Mouse (Mus musculus) liver, postnatal 0 days (tissue): ENCODE data around the gene Gse1. TPM values are rescaled to one million over a fixed set of nuclear protein-coding genes. Genes with fewer than 3 reads are reported as not detected.
A peak's percentile ranks its signal among the peaks of the same experiment; 100 is the strongest.

Experiments used
- ATAC-seq: fragments of 200-750 bp; cut with Nextera tagmentation; 2 replicates; pipeline ENCODE4 v1.8.0; 2017; ENCODE audit warnings: mild to moderate bottlenecking, moderate library complexity
- DNase-seq: peaks from one replicate; pipeline ENCODE4 v3.0.0-alpha.2; 2016
- H3K27ac ChIP-seq: fragments of 300-500 bp; sonication (generic); 2 replicates; pipeline ENCODE4 v1.5.1; 2014; ENCODE audit warnings: antibody characterized with exemption, moderate library complexity, mild to moderate bottlenecking, low read depth
- H3K27me3 ChIP-seq: fragments of 300-500 bp; sonication (generic); 2 replicates; pipeline ENCODE4 v1.6.1; 2014; ENCODE audit warnings: low read length, control low read depth, mixed read lengths; ENCODE audit not compliant: insufficient read depth
- H3K36me3 ChIP-seq: fragments of 300-500 bp; sonication (generic); replicated peaks from 2 replicates; pipeline ENCODE4 v1.6.1; 2014; ENCODE audit warnings: mild to moderate bottlenecking, control low read depth, low read length, moderate library complexity, mixed read lengths; ENCODE audit not compliant: insufficient read depth
- H3K4me1 ChIP-seq: fragments of 300-500 bp; sonication (generic); 2 replicates; pipeline ENCODE4 v1.6.1; 2014; ENCODE audit warnings: antibody characterized with exemption, mild to moderate bottlenecking, control low read depth; ENCODE audit not compliant: insufficient read depth
- H3K4me2 ChIP-seq: fragments of 300-500 bp; sonication (generic); 2 replicates; pipeline ENCODE4 v1.6.1; 2014; ENCODE audit warnings: low read depth, mild to moderate bottlenecking, low read length, moderate library complexity, mixed read lengths
- H3K4me3 ChIP-seq: fragments of 300-500 bp; sonication (generic); 2 replicates; pipeline ENCODE4 v1.5.1; 2014; ENCODE audit warnings: low read depth, low read length
- H3K9ac ChIP-seq: fragments of 300-500 bp; sonication (generic); replicated peaks from 2 replicates; pipeline ENCODE4 v1.6.1; 2014; ENCODE audit warnings: mild to moderate bottlenecking, moderate library complexity
- H3K9me3 ChIP-seq: fragments of 300-500 bp; sonication (generic); 2 replicates; pipeline ENCODE4 v1.6.1; 2016; ENCODE audit warnings: mild to moderate bottlenecking, control low read depth, low read length, mixed read lengths
- CTCF ChIP-seq: sonication (generic); IDR thresholded peaks from 2 replicates; pipeline ENCODE4 v1.5.1; 2016; ENCODE audit warnings: antibody characterized with exemption, low read depth
- EP300 ChIP-seq: IDR thresholded peaks from 2 replicates; pipeline ENCODE4 v1.6.1; 2016; ENCODE audit warnings: antibody characterized with exemption, low read depth, mild to moderate bottlenecking
- WGBS: fragments of 180-500 bp; shearing (Covaris S2); extraction: QIAGEN DNeasy Blood & Tissue Kit; methylation state at CpG from one replicate; pipeline ENCODE4 v1.1.7; 2014; ENCODE audit not compliant: insufficient replicate concordance; 5-methylcytosine and 5-hydroxymethylcytosine counted together
- polyA plus RNA-seq: library from polyadenylated mRNA; unstranded; fragments of >200 nt; fragmentation: Nextera tagmentation; extraction: Ambion mirVana; gene quantifications from 2 replicates; pipeline ENCODE4 v1.2.1, GENCODE M21; 2015

Gse1 gene
- polyA plus RNA-seq, 1 experiment from 2014 or later, result 7.7 TPM

- no peaks in the 10 kb centered on the region for H3K9me3 ChIP-seq
- no peak for TF ChIP-seq EP300
- TF ChIP-seq CTCF, result no peak
- H3K4me3 ChIP-seq, result no peak overlapping the region
- WGBS, result 85% methylated on average over 7 of the region's 7 CpGs
- no peak overlapping the region for H3K9ac ChIP-seq
- no peak overlapping the region for H3K4me2 ChIP-seq
- H3K4me1 ChIP-seq, result peaks cover 13% of the 10 kb centered on the region
- DNase-seq, result no peak
- no peak for ATAC-seq
- no peak overlapping the region for H3K27ac ChIP-seq
- H3K36me3 ChIP-seq, result no peaks in the 10 kb centered on the region
- no peaks in the 10 kb centered on the region for H3K27me3 ChIP-seq
Measured at GRCm38 (mm10) chr8:120521591-120521965, 293.3 kb downstream of the Gse1 start.

DNA sequence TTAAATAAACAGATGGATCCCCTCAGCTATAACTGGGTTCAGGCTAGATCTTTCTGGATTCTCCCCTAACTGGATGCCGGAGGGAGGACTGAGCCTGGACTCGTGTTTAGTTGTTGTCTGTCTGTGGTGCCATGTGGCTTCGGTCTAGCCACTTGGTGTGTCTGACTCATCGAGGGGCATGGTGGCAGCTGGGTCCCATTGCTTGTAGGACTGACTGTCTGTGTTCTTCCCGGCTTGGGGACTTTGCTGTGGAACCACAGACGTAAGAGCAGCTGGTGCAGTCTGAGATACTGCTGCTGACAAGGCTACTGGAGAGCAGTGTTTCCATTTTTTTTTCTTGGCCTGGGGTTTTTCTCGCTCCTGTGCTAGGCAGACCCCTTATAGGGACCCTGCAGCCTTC lies 295.4 kb downstream of the Gse1 start:
- ATAC-seq (no peak), DNase-seq (no peak)
- Histone ChIP-seq H3K27ac (no peak overlapping the region), H3K9me3 (no peaks in the 10 kb centered on the region), H3K4me1 (peaks cover 22% of the 10 kb centered on the region), H3K36me3 (no peaks in the 10 kb centered on the region), H3K27me3 (no peaks in the 10 kb centered on the region), H3K4me3 (no peak overlapping the region), H3K4me2 (no peak overlapping the region), H3K9ac (no peak overlapping the region)
- TF ChIP-seq EP300, result no peak
- TF ChIP-seq CTCF, result no peak
- WGBS, result 75% methylated on average over 7 of the region's 7 CpGs

DNA sequence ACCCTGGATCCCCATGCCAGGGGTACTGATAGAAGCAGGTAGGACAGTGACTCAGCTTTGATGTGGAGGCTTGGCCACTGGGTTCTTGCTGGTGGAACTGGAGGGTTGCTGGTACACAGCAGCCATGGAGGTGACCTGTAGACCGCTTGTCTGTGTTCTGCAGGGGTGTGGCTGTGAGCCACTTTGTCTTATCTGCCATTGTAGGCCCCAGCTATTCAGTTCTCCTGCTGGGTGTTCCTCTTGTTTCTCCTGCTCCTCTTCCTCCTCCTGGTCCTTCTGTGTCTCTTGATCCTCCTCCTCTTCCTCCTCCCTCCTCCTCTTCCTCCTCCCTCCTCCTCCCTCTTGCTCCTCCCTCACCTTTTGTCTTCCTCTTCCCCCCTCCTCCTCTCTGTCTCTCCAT lies 296.9 kb downstream of the Gse1 start:
- H3K27me3 ChIP-seq, result no peaks in the 10 kb centered on the region
- H3K36me3 ChIP-seq, result no peaks in the 10 kb centered on the region
- H3K27ac ChIP-seq, result no peak overlapping the region
- H3K4me2 ChIP-seq, result no peak overlapping the region
- no peak for ATAC-seq
- H3K9me3 ChIP-seq, result no peaks in the 10 kb centered on the region
- no peak overlapping the region for H3K9ac ChIP-seq
- H3K4me1 ChIP-seq, result peaks cover 29% of the 10 kb centered on the region
- 36% methylated on average over 1 of the region's 1 CpGs for WGBS
- DNase-seq, result no peak
- H3K4me3 ChIP-seq, result no peak overlapping the region
- TF ChIP-seq EP300, result no peak
- no peak for TF ChIP-seq CTCF

- DNase-seq (no peak), ATAC-seq (peak; percentile 20; the same call in 1 of the 2 replicates)
- 63% methylated on average over 6 of the region's 6 CpGs for WGBS
- no peak overlapping the region for H3K4me2 ChIP-seq
- H3K9ac ChIP-seq, result no peak overlapping the region
- TF ChIP-seq CTCF, result no peak
- no peak for TF ChIP-seq EP300
- no peak overlapping the region for H3K4me3 ChIP-seq
- no peaks in the 10 kb centered on the region for H3K9me3 ChIP-seq
- H3K4me1 ChIP-seq, result peaks cover 29% of the 10 kb centered on the region
- H3K27me3 ChIP-seq, result no peaks in the 10 kb centered on the region
- no peak overlapping the region for H3K27ac ChIP-seq
- H3K36me3 ChIP-seq, result no peaks in the 10 kb centered on the region
Measured at GRCm38 (mm10) chr8:120525832-120526231, 297.6 kb downstream of the Gse1 start.

DNA sequence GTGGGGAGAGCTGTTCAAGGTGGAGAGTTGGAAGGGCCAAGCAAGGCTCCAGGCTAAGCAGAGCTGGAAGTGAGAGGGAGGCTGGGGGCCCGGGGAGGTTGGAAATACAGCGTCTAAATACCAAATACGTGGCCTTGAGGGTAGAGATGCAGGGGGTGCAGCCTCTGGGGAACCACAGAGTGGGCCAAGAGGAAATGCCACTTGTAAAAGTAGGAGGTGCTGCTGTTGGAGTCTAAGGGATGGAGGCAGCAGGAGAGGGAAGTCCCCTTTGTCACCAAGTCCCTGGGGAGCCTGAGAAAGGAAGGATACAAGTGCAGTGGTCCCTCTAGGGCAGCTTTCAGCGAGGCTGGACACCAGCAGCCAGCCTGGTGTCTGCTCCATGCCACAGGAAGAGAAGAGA lies 298.3 kb downstream of the Gse1 start:
- no peak for DNase-seq
- H3K27me3 ChIP-seq, result no peaks in the 10 kb centered on the region
- H3K27ac ChIP-seq, result no peak overlapping the region
- no peak for TF ChIP-seq EP300
- TF ChIP-seq CTCF, result no peak
- H3K9me3 ChIP-seq, result no peaks in the 10 kb centered on the region
- H3K4me2 ChIP-seq, result no peak overlapping the region
- WGBS, result 40% methylated on average over 4 of the region's 4 CpGs
- no peak overlapping the region for H3K4me3 ChIP-seq
- no peaks in the 10 kb centered on the region for H3K36me3 ChIP-seq
- no peak overlapping the region for H3K9ac ChIP-seq
- peaks cover 34% of the 10 kb centered on the region for H3K4me1 ChIP-seq
- ATAC-seq, result no peak

DNA sequence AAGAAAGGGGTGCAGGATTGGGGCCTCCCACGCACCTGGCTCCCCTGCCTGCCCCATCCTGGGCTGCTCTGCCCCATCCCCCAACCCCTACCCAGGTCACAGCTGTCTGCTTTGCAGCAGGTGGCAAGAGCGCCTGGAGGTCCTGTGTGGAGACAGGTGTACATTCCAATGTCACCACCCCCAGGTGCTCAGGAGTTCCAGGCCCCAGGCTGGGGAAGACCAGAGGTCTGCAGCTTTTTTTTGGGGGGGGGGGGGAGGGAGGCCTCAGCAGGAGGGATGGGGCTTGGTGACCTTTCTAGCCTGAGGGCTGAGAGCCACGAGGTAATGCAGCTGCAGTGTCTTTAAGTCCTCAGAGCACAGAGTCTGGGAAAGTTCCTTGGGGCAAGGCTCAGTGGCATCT lies 300.1 kb downstream of the Gse1 start:
- no peak overlapping the region for H3K9ac ChIP-seq
- peaks cover 51% of the 10 kb centered on the region for H3K4me1 ChIP-seq
- H3K27ac ChIP-seq, result no peak overlapping the region; the same call in 1 of the 2 replicates
- WGBS, result 53% methylated on average over 3 of the region's 3 CpGs
- TF ChIP-seq CTCF (no peak), EP300 (no peak)
- DNase-seq (no peak), ATAC-seq (no peak)
- H3K9me3 ChIP-seq, result no peaks in the 10 kb centered on the region
- no peaks in the 10 kb centered on the region for H3K36me3 ChIP-seq
- no peaks in the 10 kb centered on the region for H3K27me3 ChIP-seq
- H3K4me2 ChIP-seq, result no peak overlapping the region
- H3K4me3 ChIP-seq, result no peak overlapping the region

- Histone ChIP-seq H3K4me1 (peaks cover 60% of the 10 kb centered on the region), H3K9me3 (no peaks in the 10 kb centered on the region), H3K27me3 (no peaks in the 10 kb centered on the region), H3K9ac (no peak overlapping the region), H3K4me2 (no peak overlapping the region), H3K4me3 (no peak overlapping the region), H3K27ac (peak overlapping the region; percentile 8; the same call in 1 of the 2 replicates), H3K36me3 (no peaks in the 10 kb centered on the region)
- peak; percentile 37 for ATAC-seq
- WGBS, result 36% methylated on average over 7 of the region's 7 CpGs
- DNase-seq, result peak; percentile 59
- TF ChIP-seq CTCF, result no peak
- no peak for TF ChIP-seq EP300
Measured at GRCm38 (mm10) chr8:120529226-120529625, 301.0 kb downstream of the Gse1 start.
